Mouse (Mus musculus): ENCODE results near the gene Spats2.

The Spats2 gene

DNA sequence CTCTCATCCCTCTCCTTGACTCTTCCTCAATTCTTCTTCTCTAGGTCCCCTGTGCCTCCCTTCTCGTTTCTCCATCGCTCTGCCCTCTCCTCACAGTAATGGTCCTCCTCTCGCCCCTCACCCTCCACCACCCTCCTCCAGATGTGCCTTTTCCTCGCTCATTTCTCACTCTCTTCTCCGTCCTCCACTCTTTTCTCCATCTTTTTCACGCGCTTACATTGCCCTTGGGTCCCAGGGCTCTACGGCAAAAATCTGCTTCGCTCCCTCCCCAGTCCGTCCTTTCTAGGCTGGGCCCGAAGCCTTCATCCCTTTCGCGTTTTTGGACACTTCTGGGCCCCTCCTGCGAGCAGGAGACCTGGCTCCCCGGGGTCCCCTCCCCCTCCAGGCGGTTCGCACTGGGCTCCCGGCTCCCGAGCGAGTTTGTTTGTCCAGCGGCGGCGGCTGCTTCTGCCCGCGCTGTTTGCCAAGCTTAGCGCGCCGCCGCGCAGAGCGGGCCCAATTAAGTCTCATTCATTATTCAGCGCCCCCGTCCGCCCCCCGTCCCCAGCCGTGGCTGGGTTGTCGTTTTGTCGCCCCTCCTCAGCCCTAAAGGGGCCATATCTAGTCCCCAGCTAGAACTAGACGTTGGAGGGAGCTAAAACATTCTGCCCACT lies 27.8 kb upstream of the Spats2 start:
- DNase-seq (ENCODE audit: low read depth, low spot score), result no peak

DNA sequence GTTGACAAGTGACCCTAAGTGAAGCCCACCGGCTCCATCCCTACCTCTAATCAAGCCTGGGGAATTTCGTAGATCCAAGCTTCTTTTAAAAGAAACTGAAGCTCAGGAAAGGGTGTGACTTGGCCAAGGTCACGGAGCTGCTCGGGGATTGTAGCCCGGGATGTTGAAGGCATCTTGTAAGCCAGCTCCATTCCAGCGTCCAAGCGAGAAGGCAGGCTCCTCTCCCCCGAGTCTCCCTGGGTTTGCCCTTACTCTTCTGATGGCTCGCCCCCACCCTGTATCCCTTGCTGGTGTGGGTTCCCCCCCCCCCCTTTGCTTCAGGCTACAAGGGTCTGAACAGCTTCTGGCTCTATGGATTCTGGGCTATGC lies 27.2 kb upstream of the Spats2 start:
- no peak for DNase-seq (ENCODE audit: low read depth, low spot score)

DNA sequence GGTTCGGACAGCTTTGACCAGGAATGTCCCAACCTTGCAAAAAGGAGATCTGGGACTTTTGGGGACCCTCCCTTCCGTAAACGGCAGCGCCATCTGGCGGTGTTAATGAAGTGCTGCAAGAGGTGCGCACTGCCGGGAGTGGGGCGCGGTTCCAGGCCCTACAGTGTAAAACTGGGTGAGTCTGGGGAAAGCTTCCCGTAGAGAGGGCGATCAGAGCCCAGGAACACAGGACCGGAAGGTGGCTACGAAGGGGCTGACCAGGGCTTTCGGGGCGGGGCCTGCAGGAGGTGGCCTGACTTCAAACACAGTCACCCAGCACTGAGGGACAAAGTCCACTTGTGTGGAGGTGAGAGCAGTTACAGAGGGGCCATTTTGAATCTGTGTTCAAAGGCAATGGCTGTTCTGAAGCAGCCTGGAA lies 26.6 kb upstream of the Spats2 start:
- no peak for DNase-seq (ENCODE audit: low read depth, low spot score)

DNA sequence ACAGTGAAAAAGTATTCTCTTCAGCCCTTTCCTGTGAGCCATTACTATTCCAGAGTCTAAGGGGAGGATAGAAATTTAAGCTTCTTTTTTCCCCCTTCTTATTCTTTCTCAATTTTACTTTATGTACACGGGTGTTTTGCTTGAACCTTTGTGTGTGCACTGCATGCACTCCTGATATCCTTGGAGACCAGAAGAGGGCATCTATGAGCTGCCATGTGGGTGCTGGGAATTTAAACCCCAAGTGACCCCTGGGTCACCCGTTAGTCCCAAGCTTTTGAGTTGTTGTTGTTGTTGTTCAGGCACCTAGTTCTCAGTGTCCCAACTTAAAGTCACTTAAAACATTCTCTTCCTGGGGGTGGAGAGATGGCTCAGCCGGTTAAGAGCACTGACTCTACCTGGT lies 25.7 kb upstream of the Spats2 start:
- no peak for DNase-seq (ENCODE audit: low read depth, low spot score)

DNA sequence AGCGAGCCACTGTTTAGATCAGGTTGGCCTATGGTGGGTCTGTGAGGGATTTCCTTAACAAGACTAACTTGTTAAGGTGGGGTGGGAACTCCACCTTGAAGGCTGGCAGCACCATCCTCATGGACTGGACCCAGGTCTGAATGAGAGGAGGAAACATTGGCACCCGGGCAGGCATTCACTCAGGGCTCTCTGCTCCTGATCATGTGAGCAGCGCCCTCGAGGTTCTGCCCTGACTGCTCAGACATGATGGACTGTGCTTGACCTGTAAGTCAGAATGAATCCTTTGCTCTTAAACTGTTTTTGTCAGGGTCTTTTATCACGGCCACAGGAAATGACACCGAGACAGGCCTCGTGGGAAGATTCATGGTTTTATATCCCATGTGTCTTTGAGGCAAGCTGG lies 20.5 kb upstream of the Spats2 start:
- no peak for DNase-seq (ENCODE audit: low read depth, low spot score)

DNA sequence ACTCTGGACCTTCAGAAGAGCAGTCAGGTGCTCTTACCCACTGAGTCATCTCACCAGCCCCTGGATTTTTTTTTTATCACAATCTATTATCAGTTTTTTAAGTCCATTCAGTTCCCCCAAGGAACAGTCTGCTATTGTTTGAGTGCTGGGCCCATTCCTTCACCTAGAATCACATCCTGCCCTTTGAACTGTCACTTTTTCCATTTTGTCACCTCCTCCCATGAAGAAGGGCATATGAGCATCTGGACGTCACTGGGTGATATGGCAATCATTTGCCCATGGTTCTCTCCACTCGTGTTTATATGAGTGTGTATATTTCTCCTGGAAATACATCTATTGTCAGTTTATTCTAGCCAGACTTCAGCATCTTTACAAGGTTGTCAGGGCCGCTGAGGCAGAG lies 17.9 kb upstream of the Spats2 start:
- no peak for DNase-seq (ENCODE audit: low read depth, low spot score)

DNA sequence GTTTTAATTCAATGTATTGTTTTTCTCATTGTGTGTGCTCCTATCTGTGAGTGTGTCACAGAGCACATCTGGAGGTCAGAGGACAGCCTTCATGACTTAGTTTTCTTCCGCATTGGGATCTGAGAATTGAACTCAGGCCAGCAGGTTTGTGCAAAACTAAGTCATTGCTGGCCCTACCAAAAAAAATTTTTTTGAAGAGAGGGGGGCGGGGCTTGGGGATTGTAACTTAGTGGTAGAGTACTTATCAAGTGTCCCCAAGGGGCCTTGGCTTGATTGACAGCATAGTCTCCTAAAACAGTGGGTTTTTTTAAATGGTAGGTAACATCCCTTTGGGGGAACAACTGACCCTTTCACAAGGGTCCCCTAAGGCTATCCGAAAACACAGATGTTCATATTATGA lies 14.6 kb upstream of the Spats2 start:
- DNase-seq (ENCODE audit: low read depth, low spot score), result no peak

DNA sequence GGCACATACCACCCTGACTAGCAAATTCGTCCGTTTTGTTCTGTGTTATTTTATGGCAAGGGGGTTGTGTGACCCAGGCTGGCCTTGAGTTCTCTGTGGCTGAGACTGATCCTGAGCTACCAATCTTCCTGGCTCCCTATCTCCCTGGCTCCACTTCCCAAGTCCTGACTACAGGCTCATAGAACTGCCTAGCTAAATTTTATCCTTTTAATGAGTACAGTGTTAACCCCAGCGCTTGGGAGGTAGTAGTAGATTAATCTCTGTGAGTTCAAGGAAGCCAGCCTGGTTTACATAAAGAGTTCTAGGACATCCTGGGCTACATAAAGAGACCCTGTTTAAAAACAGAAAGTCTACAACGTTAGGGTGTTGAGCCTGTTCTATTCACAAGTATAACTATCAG lies 13.9 kb upstream of the Spats2 start:
- DNase-seq (ENCODE audit: low read depth, low spot score), result no peak

DNA sequence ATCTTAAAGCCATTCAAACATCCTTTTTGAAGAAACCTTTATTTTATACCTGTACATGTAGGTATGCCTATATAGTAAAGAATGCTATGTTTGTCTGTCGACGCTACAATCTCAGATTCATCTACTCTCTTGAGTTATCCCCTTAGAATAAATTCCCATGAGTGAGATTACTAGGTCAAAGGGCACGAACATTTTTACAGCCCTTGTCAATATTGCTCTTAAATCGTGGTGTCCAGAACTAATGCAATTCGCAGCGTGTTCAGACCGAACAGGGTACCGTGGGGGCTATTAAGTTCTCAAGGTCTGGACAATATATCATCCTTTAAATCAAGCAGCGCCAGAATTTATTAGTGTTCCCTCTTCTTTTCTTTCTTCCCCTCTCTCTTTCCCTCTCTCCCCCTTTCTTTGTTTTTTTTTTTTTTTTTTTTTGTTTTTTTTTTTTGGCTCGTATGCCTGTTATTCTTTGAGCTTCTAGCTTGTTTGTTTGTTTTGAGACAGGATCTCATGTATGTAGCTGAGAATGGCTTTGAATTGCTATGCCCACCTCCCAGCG lies 12.8 kb upstream of the Spats2 start:
- no peak for DNase-seq (ENCODE audit: low read depth, low spot score)

DNA sequence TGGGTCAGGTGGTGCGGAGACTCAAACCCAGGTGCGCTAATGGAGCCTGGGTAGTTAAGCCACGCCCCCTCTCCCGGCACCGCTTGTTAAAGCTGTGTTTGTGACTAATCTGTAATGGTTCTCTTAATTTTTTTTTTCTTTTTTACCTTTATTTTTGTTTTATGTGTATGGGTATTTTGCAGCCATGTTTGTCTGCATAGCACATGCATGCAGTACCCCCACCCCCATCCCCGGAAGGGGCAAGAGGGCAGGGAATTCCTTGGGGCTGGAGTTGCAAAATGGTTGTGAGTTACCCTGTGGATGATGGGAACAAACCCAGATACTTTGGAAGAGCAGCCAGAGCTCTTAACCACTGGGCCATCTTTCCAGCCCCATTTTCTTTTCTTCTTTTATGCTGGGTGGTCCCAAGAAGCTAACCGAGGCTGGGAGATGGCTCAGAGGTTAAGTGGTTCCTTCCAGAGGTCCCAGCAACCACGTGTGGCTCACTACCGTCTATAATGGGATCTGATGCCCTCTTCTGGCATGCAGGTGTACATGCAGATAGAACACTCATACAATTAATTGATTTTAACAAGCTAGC lies 12.2 kb upstream of the Spats2 start:
- no peak for DNase-seq (ENCODE audit: low read depth, low spot score)

DNA sequence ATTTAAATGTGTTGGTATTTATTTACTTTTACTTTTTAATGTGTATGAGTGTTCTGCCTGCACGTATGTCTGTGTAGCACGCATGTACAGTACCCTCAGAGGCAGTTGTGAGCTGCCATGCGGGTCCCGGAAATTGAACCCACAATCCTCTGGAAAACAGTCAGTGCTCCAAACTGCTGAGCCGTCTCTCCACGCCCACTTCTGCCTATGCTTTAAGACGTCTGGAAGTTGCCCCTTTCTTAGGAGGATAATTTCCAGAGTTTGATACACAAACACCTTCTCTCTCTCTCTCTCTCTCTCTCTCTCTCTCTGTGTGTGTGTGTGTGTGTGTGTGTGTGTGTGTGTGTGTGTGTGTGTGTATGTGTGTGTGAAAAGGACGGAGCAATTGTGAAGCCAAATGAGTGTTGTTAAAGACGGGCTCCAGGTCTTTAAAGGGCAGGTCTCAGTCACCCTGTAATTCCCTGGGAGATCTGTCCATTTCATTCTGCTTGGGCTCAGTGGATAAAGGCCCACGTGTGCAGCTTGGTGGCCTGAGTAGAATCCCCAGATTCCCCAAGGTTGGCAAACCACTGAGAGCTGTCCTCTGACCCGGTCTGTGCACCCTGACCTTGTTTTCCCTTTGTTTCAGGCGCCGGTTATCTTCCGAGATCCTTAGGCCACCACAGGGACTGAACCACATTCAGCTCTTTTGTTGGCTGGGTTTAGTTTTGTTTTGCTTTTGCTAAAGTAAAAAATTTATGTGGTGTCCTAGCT lies 11.2 kb upstream of the Spats2 start:
- DNase-seq (ENCODE audit: low read depth, low spot score), result no peak

DNA sequence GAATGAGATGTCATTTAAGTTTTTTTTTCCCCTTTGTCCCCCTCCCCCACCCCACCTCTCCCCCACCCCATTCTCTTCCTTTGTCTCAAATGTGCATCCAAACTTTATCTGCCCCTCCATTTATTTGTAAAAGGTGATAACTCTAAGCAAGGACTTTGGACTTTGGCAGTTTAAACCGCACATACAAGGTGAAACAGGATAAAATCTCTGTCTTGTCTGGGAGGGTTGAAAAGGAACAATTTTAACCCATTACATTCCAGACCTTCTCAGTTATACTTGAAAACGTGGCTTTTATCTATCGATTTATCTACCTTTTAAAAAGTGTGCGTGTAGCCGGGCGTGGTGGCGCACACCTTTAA lies 10.7 kb upstream of the Spats2 start:
- DNase-seq (ENCODE audit: low read depth, low spot score), result no peak

DNA sequence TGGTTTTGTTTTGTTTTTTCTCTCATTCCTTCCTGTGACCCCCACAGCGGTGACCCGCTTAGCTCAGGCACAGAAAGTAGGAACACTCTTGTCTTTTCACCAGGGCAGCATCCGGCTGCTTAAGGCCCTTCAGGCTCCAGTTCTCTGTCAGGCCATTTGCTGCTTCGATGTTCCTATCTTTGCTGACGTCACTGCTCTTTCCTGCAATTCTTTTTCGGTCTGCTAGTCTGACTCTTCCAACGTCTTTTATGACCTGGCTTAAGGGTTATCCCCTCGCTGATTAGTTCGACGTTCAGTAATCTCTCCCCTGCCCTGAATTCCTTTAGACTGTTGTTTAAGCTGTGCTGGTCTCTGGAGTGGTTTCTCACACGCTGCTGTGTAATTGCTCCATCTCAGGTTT lies 9.2 kb upstream of the Spats2 start:
- no peak for DNase-seq (ENCODE audit: low read depth, low spot score)

DNA sequence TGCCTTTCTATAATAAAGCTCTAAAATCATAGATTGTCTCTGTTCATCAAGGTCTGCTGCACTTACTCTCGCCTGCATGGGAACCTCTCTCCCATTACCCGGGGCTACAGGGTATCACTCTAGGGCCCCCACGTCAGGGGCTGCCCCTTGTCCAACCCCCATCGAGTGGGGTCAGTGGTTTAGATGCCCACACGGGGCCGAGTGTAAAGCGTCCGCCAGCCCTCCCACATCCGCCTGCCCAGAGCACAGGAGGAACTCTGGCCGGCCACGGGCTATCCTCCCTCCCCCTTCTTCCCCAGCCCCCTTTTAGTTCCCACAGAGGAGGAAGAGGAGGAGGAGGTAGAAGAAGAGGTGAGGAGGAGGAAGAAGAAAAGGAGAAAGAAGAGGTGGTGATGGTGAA lies 4.9 kb upstream of the Spats2 start:
- no peak for DNase-seq (ENCODE audit: low read depth, low spot score)

DNA sequence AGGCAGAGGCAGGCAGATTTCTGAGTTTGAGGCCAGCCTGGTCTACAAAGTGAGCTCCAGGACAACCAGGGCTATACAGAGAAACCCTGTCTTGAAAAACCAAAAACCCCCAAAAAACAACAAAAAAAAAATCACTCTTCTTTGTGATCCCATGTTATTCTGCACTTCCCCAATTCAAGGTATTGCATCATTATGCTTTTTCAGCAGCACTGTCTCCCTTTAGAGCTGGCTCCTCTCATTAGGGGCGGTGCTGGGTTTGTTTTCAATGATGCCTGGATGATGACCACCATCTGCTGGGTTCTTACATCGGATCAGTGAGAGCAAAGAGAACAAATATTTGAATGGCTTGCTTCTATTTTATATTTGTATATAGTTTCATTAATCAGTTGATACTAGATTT lies 3.1 kb upstream of the Spats2 start:
- no peak for DNase-seq (ENCODE audit: low read depth, low spot score)

DNA sequence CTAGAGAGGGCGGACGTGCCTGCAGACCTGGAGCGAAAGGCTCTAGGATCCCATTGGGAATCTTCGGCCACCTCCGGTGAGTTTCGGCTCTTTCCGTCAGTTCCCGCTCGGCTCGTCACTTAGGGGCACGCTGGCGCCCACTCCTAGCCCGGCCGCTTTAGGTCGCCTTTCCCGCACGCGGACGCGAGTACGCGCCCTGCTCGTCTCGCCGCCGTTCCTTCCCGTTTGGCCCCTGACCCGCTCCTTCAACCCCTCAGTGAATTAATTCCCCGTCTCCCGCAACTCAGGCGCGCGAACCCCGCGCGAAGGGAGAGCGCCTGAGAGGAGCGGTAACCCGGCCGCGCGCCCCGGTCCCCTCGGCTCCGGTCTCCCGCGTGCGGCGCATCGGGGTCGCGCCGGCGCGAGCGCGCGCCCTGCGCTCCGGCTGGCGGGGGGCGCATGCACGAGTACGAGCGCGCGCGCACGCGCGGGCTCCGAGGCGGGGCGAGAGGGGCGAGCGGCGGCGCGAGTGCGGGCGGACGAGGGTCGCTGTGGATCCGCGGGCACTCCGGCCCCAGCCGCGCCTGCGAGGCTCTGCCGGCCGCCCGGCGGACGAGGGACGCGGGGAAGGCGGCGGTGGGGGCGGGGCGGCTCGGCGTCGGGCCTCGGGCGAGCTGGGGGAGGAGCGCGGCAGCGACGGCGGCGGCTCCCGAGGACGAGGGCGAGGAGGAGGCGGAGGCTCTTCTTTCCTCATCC lies 532 bp downstream of the Spats2 start:
- no peak for DNase-seq (ENCODE audit: low read depth, low spot score)

DNA sequence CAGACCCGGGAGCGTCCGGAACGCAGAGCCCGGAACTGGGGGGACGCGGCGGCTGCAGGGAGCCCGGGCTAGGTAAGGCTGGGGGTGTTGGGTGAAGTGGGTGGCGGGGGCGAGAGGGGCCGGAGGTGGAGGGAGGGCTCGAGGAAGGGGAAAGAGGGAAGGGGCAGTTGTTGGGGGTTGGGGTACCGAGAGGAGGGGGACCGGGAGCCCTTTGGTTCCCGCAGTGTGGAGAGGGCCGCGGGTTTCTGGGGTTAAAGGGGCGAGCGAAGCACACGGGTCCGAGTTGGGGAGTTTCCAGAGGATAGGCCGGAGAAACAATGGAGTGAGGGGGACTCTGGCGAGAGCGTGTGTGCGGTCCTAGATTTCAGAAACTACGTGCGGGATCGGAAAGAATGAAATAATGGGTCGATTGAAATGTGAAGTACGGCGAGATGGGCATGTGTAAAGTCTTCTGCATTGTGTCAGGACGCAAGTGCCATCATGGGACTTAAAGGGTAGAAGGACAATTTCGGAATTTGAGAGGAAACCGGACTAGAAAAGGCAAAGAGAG lies 1.2 kb downstream of the Spats2 start:
- DNase-seq (ENCODE audit: low read depth, low spot score), result no peak

DNA sequence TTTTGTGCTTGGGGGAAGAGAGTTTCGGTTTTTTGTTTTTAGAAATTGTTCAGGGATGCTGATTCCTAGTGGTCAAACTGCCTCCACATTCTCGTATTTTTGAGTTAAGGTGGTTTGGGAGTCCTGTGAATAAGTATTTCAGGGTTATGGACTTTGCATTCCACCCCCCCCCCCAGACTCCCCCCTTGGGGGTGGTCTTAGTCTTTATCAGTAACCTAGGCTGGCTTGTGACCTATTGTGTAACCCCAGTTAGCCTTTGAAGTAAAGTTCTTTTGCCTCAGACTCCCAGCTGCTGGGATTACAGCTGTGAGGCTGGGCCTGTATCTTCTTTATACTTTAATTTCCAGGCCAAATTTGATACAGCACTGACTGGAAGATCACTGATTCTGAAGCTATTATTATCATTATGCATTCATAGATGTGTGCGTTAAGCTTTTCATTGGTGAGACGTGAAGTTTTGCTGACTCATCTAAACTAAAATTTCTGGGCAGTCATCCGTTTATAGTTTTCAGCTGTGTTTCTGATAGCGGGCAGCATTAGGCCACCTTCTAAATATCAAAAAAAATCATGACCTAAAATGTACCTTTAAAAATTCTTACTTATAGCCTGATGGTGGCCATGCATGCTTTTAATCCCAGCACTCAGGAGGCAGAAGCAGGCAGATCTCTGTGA lies 2.3 kb downstream of the Spats2 start:
- DNase-seq (ENCODE audit: low read depth, low spot score), result no peak

DNA sequence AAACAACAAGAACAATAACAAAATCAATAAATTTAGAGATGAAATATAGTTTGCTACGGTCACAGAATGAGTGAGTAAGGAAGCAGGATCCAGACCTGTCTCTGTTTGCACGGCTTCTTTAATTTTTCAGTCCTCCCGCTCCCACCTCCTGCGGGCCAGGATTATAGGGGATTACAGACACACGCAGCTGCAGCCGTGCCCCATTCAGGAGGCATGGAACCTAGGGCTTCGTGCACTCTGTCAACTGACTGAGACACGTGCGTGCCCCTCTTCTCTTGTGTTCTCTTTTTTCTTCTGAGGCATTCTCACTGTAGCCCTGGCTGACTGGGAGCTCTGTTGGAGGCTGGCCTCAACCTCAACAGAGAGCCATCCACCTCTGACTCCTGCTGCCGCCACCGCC lies 3.7 kb downstream of the Spats2 start:
- no peak for DNase-seq (ENCODE audit: low read depth, low spot score)

DNA sequence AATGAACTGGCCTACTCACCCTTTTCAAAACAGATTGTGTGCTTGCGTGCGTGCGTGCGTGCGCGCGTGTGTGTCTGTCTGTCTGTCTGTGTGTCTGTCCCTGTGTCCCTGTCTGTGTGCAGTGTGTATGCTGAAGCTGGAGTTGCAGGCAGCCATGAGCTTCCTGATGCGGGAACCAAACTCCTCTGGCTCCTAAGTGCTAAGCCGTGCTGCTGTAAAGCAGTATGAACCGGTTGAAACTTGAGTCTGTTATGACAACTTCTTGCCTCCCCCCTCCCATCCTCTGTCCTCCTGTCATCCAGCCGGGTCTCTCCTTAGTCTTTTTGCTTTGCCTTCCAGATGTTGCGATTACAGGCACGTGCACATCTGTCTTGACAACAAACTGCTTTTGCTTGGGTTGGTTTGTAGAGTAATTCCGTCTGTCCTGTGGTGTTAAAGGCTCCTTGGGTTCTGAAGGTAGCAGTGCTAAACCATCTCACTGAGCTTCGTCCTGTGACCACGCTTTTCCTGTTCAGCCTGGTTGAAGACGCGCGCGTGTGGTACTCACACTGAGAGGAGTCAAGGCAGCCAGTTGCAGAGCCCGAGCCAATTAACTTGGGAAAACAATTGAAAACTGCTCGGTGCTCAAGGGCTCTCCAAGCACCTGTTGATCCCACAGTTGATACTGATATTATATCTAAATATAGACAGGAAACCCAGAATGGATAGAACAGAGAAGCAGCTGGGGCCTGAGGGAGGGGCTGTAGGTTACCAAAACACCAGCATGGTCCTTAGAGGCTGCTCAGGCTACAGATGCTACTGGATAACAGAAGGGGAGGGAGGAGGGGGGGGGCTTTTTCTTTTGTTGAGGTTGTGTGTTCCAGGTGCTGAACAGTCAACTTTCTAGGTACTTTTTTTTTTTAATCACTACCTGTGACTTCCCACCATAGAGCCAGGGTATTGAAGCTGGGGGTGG lies 4.5 kb downstream of the Spats2 start:
- no peak for DNase-seq (ENCODE audit: low read depth, low spot score)
